Mouse (Mus musculus): ENCODE measurements around the gene Alkbh5. TPM values are rescaled to one million over a fixed set of nuclear protein-coding genes. Genes with fewer than 3 reads are reported as not detected.

The Alkbh5 gene
- 20.5 TPM in 2 replicates for total RNA-seq (2015; ENCODE audit: low replicate concordance)
- total RNA-seq (2017; ENCODE audit: low replicate concordance), result 18.8 and 21.3 TPM in 2 replicates

- 0 out of 2 replicates have a peak, but pooled peaks have one; percentile 17 for ATAC-seq (replicated peaks; ENCODE audit: low FRiP score, poor library complexity, severe bottlenecking)
Observed at GRCm38 (mm10) chr11:60536180-60536858, at the start of gene Alkbh5. TSS of gene Alkbh5 (plus strand) at chr11:60536381.

GRCm38 (mm10) chr11:60492726-60493125 is 43.5 kb upstream of the Alkbh5 start:
- ATAC-seq (replicated peaks; ENCODE audit: low FRiP score, poor library complexity, severe bottlenecking), result no peak

GRCm38 (mm10) chr11:60495692-60496091 is 40.5 kb upstream of the Alkbh5 start:
- ATAC-seq (replicated peaks; ENCODE audit: low FRiP score, poor library complexity, severe bottlenecking), result no peak

- ATAC-seq (replicated peaks; ENCODE audit: low FRiP score, poor library complexity, severe bottlenecking), result no peak
Observed at GRCm38 (mm10) chr11:60507281-60507680, 28.9 kb upstream of the Alkbh5 start.

- ATAC-seq (replicated peaks; ENCODE audit: low FRiP score, poor library complexity, severe bottlenecking), result peak; percentile 69
Observed at GRCm38 (mm10) chr11:60508950-60509349, 27.2 kb upstream of the Alkbh5 start.

- peak; percentile 67 for ATAC-seq (replicated peaks; ENCODE audit: low FRiP score, poor library complexity, severe bottlenecking)
Observed at GRCm38 (mm10) chr11:60509500-60509899, 26.7 kb upstream of the Alkbh5 start.

- no peak for ATAC-seq (replicated peaks; ENCODE audit: low FRiP score, poor library complexity, severe bottlenecking)
Observed at GRCm38 (mm10) chr11:60511893-60512292, 24.3 kb upstream of the Alkbh5 start.

GRCm38 (mm10) chr11:60512520-60512919 is 23.7 kb upstream of the Alkbh5 start:
- no peak for ATAC-seq (replicated peaks; ENCODE audit: low FRiP score, poor library complexity, severe bottlenecking)

GRCm38 (mm10) chr11:60514941-60515340 is 21.2 kb upstream of the Alkbh5 start:
- ATAC-seq (replicated peaks; ENCODE audit: low FRiP score, poor library complexity, severe bottlenecking), result no peak

GRCm38 (mm10) chr11:60518305-60518704 is 17.9 kb upstream of the Alkbh5 start:
- ATAC-seq (replicated peaks; ENCODE audit: low FRiP score, poor library complexity, severe bottlenecking), result no peak

GRCm38 (mm10) chr11:60522027-60522426 is 14.2 kb upstream of the Alkbh5 start:
- no peak for ATAC-seq (replicated peaks; ENCODE audit: low FRiP score, poor library complexity, severe bottlenecking)

GRCm38 (mm10) chr11:60522661-60523365 is 13.4 kb upstream of the Alkbh5 start:
- ATAC-seq (replicated peaks; ENCODE audit: low FRiP score, poor library complexity, severe bottlenecking), result no peak

GRCm38 (mm10) chr11:60526461-60526860 is 9.7 kb upstream of the Alkbh5 start:
- ATAC-seq (replicated peaks; ENCODE audit: low FRiP score, poor library complexity, severe bottlenecking), result no peak

GRCm38 (mm10) chr11:60535676-60536075 is 505 bp upstream of the Alkbh5 start:
- ATAC-seq (replicated peaks; ENCODE audit: low FRiP score, poor library complexity, severe bottlenecking), result no peak

GRCm38 (mm10) chr11:60536859-60537467 is 782 bp downstream of the Alkbh5 start:
- peak; percentile 71 for ATAC-seq (replicated peaks; ENCODE audit: low FRiP score, poor library complexity, severe bottlenecking)

- ATAC-seq (replicated peaks; ENCODE audit: low FRiP score, poor library complexity, severe bottlenecking), result peak; percentile 75
Observed at GRCm38 (mm10) chr11:60537468-60538347, 1.5 kb downstream of the Alkbh5 start.

GRCm38 (mm10) chr11:60538371-60539281 is 2.4 kb downstream of the Alkbh5 start:
- peak; percentile 52 for ATAC-seq (replicated peaks; ENCODE audit: low FRiP score, poor library complexity, severe bottlenecking)

- ATAC-seq (replicated peaks; ENCODE audit: low FRiP score, poor library complexity, severe bottlenecking), result no peak
Observed at GRCm38 (mm10) chr11:60539540-60539939, 3.4 kb downstream of the Alkbh5 start.
